Mouse (Mus musculus) kidney, embryonic 14.5 days (tissue): ENCODE data around the gene Cblc. TPM values are rescaled to one million over a fixed set of nuclear protein-coding genes. Genes with fewer than 3 reads are reported as not detected.
A peak's percentile ranks its signal among the peaks of the same experiment; 100 is the strongest.

Experiments
- ATAC-seq: fragments of 200-750 bp; cut with Nextera tagmentation; 2 replicates; pipeline ENCODE4 v1.8.0; 2017; ENCODE audit warnings: moderate number of reproducible peaks, mild to moderate bottlenecking, moderate TSS enrichment, moderate library complexity; ENCODE audit not compliant: low FRiP score, low TSS enrichment
- H3K27ac ChIP-seq: fragments of 300-500 bp; sonication (generic); 2 replicates; pipeline ENCODE4 v1.5.1; 2014; ENCODE audit warnings: low read depth, mild to moderate bottlenecking, low read length, moderate library complexity, mixed read lengths
- H3K27me3 ChIP-seq: fragments of 300-500 bp; sonication (generic); 2 replicates; pipeline ENCODE4 v1.6.1; 2014; ENCODE audit warnings: mild to moderate bottlenecking, low read length; ENCODE audit not compliant: control insufficient read depth, insufficient read depth
- H3K36me3 ChIP-seq: fragments of 300-500 bp; sonication (generic); 2 replicates; pipeline ENCODE4 v1.6.1; 2014; ENCODE audit warnings: low read length, mixed read lengths; ENCODE audit not compliant: control insufficient read depth, insufficient read depth
- H3K4me1 ChIP-seq: fragments of 300-500 bp; sonication (generic); 2 replicates; pipeline ENCODE4 v1.6.1; 2014; ENCODE audit warnings: low read length, mixed read lengths; ENCODE audit not compliant: control insufficient read depth, insufficient read depth
- H3K4me2 ChIP-seq: fragments of 300-500 bp; sonication (generic); replicated peaks from 2 replicates; pipeline ENCODE4 v1.6.1; 2014; ENCODE audit warnings: low read depth, mild to moderate bottlenecking, low read length
- H3K4me3 ChIP-seq: fragments of 300-500 bp; sonication (generic); 2 replicates; pipeline ENCODE4 v1.5.1; 2014; ENCODE audit warnings: mild to moderate bottlenecking, low read length
- H3K9ac ChIP-seq: fragments of 300-500 bp; sonication (generic); 2 replicates; pipeline ENCODE4 v1.6.1; 2014; ENCODE audit warnings: low read depth, mild to moderate bottlenecking, low read length, moderate library complexity
- H3K9me3 ChIP-seq: fragments of 300-500 bp; sonication (generic); 2 replicates; pipeline ENCODE4 v1.6.1; 2016; ENCODE audit warnings: low read length; ENCODE audit not compliant: control insufficient read depth
- WGBS: fragments of 180-500 bp; shearing (Covaris S2); extraction: QIAGEN DNeasy Blood & Tissue Kit; methylation state at CpG from one replicate; pipeline ENCODE4 v1.1.7; 2014; 5-methylcytosine and 5-hydroxymethylcytosine counted together
- polyA plus RNA-seq: library from polyadenylated mRNA; unstranded; fragments of >200 nt; fragmentation: Nextera tagmentation; extraction: Ambion mirVana; gene quantifications from 2 replicates; pipeline ENCODE4 v1.2.1, GENCODE M21; 2014

Cblc gene
- polyA plus RNA-seq, 1 experiment from 2014 or later: 7.3 TPM

DNA sequence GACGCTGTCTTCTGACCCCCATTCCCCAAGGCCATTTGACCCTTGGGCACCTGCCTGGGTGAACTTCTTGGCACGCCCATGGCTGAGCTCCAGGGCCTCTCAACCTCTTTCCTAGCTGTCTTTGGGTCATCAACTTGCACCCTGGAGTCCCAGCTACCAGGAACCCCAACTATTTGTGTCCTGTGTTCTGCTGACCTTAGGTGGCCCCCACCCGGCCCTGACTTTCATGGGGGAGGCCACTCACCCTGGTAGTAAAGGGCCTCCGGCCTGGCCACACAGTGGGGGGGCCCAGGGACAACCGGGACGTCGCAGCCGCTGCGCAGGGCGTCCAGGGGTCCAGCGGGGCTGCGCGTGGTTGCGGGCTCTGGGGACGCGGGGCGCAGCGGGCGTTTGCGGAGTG lies 25.6 kb upstream of the Cblc start:
- H3K36me3 ChIP-seq: no peaks in the 10 kb centered on the region
- no peak for ATAC-seq
- H3K27ac ChIP-seq: no peak overlapping the region
- H3K9ac ChIP-seq: peak overlapping the region; percentile 70
- H3K4me2 ChIP-seq: peak overlapping the region; percentile 89
- peaks cover 34% of the 10 kb centered on the region for H3K4me1 ChIP-seq
- whole genome bisulfite sequencing: 8% methylated on average over 20 of the region's 20 CpGs
- no peaks in the 10 kb centered on the region for H3K9me3 ChIP-seq
- peak overlapping the region; percentile 52 for H3K4me3 ChIP-seq
- H3K27me3 ChIP-seq: peaks cover 18% of the 10 kb centered on the region

- Histone ChIP-seq H3K4me3 (peak overlapping the region; percentile 52; the same call in 1 of the 2 replicates), H3K4me2 (no peak overlapping the region), H3K27ac (no peak overlapping the region), H3K27me3 (peaks cover 18% of the 10 kb centered on the region), H3K9ac (no peak overlapping the region), H3K36me3 (no peaks in the 10 kb centered on the region), H3K9me3 (no peaks in the 10 kb centered on the region), H3K4me1 (peaks cover 39% of the 10 kb centered on the region)
- ATAC-seq: no peak
- WGBS: 50% methylated on average over 7 of the region's 7 CpGs
These were observed 25.0 kb upstream of the Cblc start for GRCm38 (mm10) chr7:19821633-19822032.

DNA sequence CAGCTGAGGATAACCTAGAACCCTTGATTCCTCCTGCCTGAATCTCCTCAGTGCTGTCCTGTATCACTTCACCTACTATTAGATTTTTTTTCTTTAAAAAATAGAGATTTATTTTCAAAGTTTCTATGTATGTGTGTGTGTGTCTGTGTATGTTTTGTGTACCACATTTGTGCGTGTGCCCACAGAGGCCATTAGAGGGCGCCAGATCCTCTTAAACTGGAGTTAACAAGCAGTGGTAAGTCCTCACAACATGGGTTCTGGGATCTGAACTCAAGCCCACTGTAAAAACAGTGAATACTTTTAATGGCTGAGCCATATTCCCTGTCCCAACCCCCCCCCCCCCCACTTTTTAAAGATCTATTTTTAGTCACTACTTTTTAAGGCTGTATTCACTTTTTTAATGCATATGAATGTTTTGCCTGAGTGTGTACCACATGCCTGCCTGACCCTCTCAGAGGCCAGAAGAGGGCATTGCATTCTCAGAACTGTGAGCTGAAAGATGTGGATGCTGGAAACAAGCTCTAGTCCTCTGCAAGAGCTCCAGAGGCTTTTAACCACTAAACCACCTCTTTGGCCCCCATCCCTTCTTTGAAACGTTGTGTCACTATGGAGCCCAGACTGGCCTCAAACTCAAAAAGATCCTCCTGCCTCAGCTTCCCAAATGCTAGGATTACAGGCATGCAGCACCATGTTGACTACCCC lies 23.9 kb upstream of the Cblc start:
- Histone ChIP-seq H3K27ac (no peak overlapping the region), H3K27me3 (peaks cover 18% of the 10 kb centered on the region), H3K9me3 (no peaks in the 10 kb centered on the region), H3K4me1 (peaks cover 41% of the 10 kb centered on the region), H3K4me2 (no peak overlapping the region), H3K4me3 (no peak overlapping the region), H3K36me3 (no peaks in the 10 kb centered on the region), H3K9ac (no peak overlapping the region)
- 71% methylated on average over 3 of the region's 3 CpGs for WGBS
- no peak for ATAC-seq

DNA sequence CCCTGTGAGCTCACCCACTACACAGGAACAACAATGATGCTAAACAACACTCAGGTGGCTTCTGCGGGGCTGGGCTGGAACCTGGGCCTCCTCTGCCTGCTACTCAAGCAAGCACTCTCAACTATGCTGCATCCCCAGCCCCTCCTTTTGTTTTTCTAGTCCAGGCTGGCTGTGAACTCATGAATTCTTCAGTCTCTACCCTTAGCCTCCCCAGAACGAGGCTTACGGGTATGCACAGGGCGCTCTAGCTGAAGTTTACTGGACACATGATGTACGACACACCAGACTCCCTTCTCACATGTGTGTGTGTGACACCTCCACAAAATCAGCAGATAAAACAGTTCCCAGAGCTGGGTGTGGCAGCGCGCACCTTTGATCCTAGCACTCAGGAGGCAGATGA lies 22.3 kb upstream of the Cblc start:
- H3K36me3 ChIP-seq: no peaks in the 10 kb centered on the region
- H3K4me1 ChIP-seq: peaks cover 34% of the 10 kb centered on the region
- no peak for ATAC-seq
- no peak overlapping the region for H3K9ac ChIP-seq
- H3K27ac ChIP-seq: no peak overlapping the region
- no peak overlapping the region for H3K4me2 ChIP-seq
- WGBS: 79% methylated on average over 7 of the region's 7 CpGs
- H3K4me3 ChIP-seq: no peak overlapping the region
- peaks cover 18% of the 10 kb centered on the region for H3K27me3 ChIP-seq
- H3K9me3 ChIP-seq: no peaks in the 10 kb centered on the region

GRCm38 (mm10) chr7:19818440-19818839 lies 21.8 kb upstream of the Cblc start:
- Histone ChIP-seq H3K4me3 (no peak overlapping the region), H3K9me3 (no peaks in the 10 kb centered on the region), H3K36me3 (no peaks in the 10 kb centered on the region), H3K27ac (no peak overlapping the region), H3K9ac (no peak overlapping the region), H3K4me1 (peaks cover 29% of the 10 kb centered on the region), H3K4me2 (no peak overlapping the region), H3K27me3 (peaks cover 18% of the 10 kb centered on the region)
- WGBS: 66% methylated on average over 5 of the region's 5 CpGs
- no peak for ATAC-seq

GRCm38 (mm10) chr7:19817382-19818105 lies 20.9 kb upstream of the Cblc start:
- no peaks in the 10 kb centered on the region for H3K36me3 ChIP-seq
- peaks cover 14% of the 10 kb centered on the region for H3K27me3 ChIP-seq
- peak overlapping the region; percentile 73 for H3K27ac ChIP-seq
- peak overlapping the region; percentile 50 for H3K9ac ChIP-seq
- peaks cover 26% of the 10 kb centered on the region for H3K4me1 ChIP-seq
- ATAC-seq: peak; percentile 70
- H3K4me2 ChIP-seq: peak overlapping the region; percentile 47
- WGBS: 11% methylated on average over 15 of the region's 15 CpGs
- no peaks in the 10 kb centered on the region for H3K9me3 ChIP-seq
- peak overlapping the region; percentile 25; the same call in 1 of the 2 replicates for H3K4me3 ChIP-seq

- Histone ChIP-seq H3K9me3 (no peaks in the 10 kb centered on the region), H3K4me3 (peak overlapping the region; percentile 25), H3K27me3 (peaks cover 12% of the 10 kb centered on the region; the same call in 1 of the 2 replicates), H3K4me2 (peak overlapping the region; percentile 47), H3K36me3 (no peaks in the 10 kb centered on the region), H3K4me1 (peaks cover 21% of the 10 kb centered on the region), H3K27ac (peak overlapping the region; percentile 62; the same call in 1 of the 2 replicates), H3K9ac (peak overlapping the region; percentile 42; the same call in 1 of the 2 replicates)
- under 1% methylated on average over 28 of the region's 28 CpGs for WGBS
- peak; percentile 67 for ATAC-seq
These were observed 19.7 kb upstream of the Cblc start for GRCm38 (mm10) chr7:19816224-19816771.

DNA sequence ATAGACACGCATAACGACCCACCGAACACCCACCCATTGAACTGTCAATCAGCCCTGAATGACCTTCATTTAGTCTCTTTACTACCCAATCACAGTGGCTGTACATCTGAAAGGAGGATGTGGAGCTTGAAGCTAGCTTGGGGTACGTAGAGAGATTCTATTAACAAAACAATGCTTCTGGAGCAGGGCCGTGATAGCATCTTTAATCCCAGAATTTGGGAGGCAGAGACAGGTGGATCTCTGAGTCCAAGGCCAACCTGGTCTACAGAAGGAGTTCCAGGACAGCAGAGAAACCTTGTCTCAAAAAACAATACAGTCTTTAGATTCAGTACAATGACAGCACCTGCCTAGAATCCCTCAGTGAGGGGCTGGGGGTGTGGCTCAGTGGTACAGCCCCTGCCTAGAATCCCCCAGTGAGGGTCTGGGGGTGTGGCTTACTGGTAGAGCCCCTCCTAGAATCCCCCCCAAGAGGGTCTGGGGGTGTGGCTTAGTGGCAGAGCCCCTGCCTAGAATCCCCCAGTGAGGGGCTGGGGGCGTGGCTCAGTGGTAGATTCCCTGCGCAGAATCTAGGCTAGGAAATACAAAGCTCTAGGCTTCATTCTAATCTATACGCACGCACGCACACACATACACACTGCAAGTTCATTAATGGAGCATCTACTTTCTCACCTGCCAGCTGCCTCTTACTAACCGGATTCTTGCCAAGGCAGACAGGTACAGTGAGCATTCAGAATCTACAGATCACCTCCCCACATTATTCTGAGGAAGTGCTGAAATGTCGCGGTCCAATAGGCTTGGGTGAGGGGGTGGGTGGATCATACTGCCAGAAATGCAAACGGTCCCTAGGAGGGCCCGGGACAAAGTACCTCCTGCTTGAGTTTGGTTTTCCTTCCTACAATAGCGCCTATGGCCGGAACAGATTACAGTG lies 19.0 kb upstream of the Cblc start:
- H3K9ac ChIP-seq: peak overlapping the region; percentile 42; the same call in 1 of the 2 replicates
- H3K27ac ChIP-seq: no peak overlapping the region
- ATAC-seq: 0 out of 2 replicates have a peak, but pooled peaks have one; percentile 13
- H3K4me1 ChIP-seq: peaks cover 21% of the 10 kb centered on the region
- peak overlapping the region; percentile 47 for H3K4me2 ChIP-seq
- no peaks in the 10 kb centered on the region for H3K9me3 ChIP-seq
- H3K27me3 ChIP-seq: peaks cover 17% of the 10 kb centered on the region; the same call in 1 of the 2 replicates
- no peaks in the 10 kb centered on the region for H3K36me3 ChIP-seq
- WGBS: 30% methylated on average over 17 of the region's 17 CpGs
- peak overlapping the region; percentile 25 for H3K4me3 ChIP-seq
